Mouse (Mus musculus): ENCODE data around the gene Zfp418. TPM values are rescaled to one million over a fixed set of nuclear protein-coding genes. Genes with fewer than 3 reads are reported as not detected.

The Zfp418 gene
- 0.66 and 0.74 TPM in 2 replicates for polyA plus RNA-seq (2012; ENCODE audit: low replicate concordance)

GRCm38 (mm10) chr7:7171227-7172147, at the start of gene Zfp418:
TSS of gene Zfp418 (plus strand) at chr7:7171330.

GRCm38 (mm10) chr7:7136379-7136866, 34.7 kb upstream of the Zfp418 start, which contains the start of gene Zfp773:
TSS of gene Zfp773 (minus strand) at chr7:7136755.

GRCm38 (mm10) chr7:7209313-7210151, 38.4 kb downstream of the Zfp418 start, which contains the start of gene Zfp772:
TSS of gene Zfp772 (minus strand) at chr7:7209998.

Other genes starting within 250 kb of the Zfp418 start
- not detected in 2 replicates for gene Aurkc, start 176.0 kb upstream of the Zfp418 start, polyA plus RNA-seq (2012; ENCODE audit: low replicate concordance)
- 3.6 and 4.2 TPM in 2 replicates for gene Zfp954, start 49.8 kb upstream of the Zfp418 start, polyA plus RNA-seq (2012; ENCODE audit: low replicate concordance)
- gene Zfp773, start 34.6 kb upstream of the Zfp418 start, polyA plus RNA-seq (2012; ENCODE audit: low replicate concordance) = 0.16 and 0.22 TPM in 2 replicates
- 0.11 and 0.31 TPM in 2 replicates for gene Zfp772, start 38.7 kb downstream of the Zfp418 start, polyA plus RNA-seq (2012; ENCODE audit: low replicate concordance)
- not detected in 2 replicates for gene Vmn2r29, start 76.0 kb downstream of the Zfp418 start, polyA plus RNA-seq (2012; ENCODE audit: low replicate concordance)
- not detected in 2 replicates for gene Gm45844, start 107.0 kb downstream of the Zfp418 start, polyA plus RNA-seq (2012; ENCODE audit: low replicate concordance)
- 10.6 and 13.0 TPM in 2 replicates for gene Clcn4, start 129.5 kb downstream of the Zfp418 start, polyA plus RNA-seq (2012; ENCODE audit: low replicate concordance)
- gene Vmn2r30, start 166.3 kb downstream of the Zfp418 start, polyA plus RNA-seq (2012; ENCODE audit: low replicate concordance) = 0.03 TPM in 1 of 2 replicates, not detected in the other
- gene Gm45783, start 203.2 kb downstream of the Zfp418 start, polyA plus RNA-seq (2012; ENCODE audit: low replicate concordance) = not detected in 2 replicates
- gene Vmn2r31, start 228.4 kb downstream of the Zfp418 start, polyA plus RNA-seq (2012; ENCODE audit: low replicate concordance) = not detected in 2 replicates

All from hematopoietic multipotent progenitor cell, adult 10-12 weeks (in vitro differentiated cells).